Mouse (Mus musculus) forebrain, embryonic 13.5 days (tissue): ENCODE data around the gene Bcl11b. TPM values are rescaled to one million over a fixed set of nuclear protein-coding genes. Genes with fewer than 3 reads are reported as not detected.
A peak's percentile ranks its signal among the peaks of the same experiment; 100 is the strongest.

Source experiments
- ATAC-seq: fragments of 200-750 bp; cut with Nextera tagmentation; 2 replicates; pipeline ENCODE4 v1.8.0; 2017
- H3K27ac ChIP-seq: fragments of 300-500 bp; sonication (generic); 2 replicates; pipeline ENCODE4 v1.5.1; 2015; ENCODE audit warnings: inconsistent platforms, mild to moderate bottlenecking, moderate library complexity
- H3K27me3 ChIP-seq: fragments of 300-500 bp; sonication (generic); 2 replicates; pipeline ENCODE4 v1.6.1; 2015; ENCODE audit warnings: mild to moderate bottlenecking, inconsistent platforms
- H3K36me3 ChIP-seq: fragments of 300-500 bp; sonication (generic); 2 replicates; pipeline ENCODE4 v1.6.1; 2015; ENCODE audit warnings: mild to moderate bottlenecking, inconsistent platforms; ENCODE audit not compliant: poor library complexity, severe bottlenecking
- H3K4me1 ChIP-seq: fragments of 300-500 bp; sonication (generic); 2 replicates; pipeline ENCODE4 v1.6.1; 2015; ENCODE audit warnings: inconsistent platforms
- H3K4me2 ChIP-seq: fragments of 300-500 bp; sonication (generic); 2 replicates; pipeline ENCODE4 v1.6.1; 2015; ENCODE audit warnings: inconsistent platforms, mild to moderate bottlenecking, moderate library complexity
- H3K4me3 ChIP-seq: fragments of 300-500 bp; sonication (generic); 2 replicates; pipeline ENCODE4 v1.5.1; 2015; ENCODE audit warnings: mild to moderate bottlenecking, inconsistent platforms
- H3K9ac ChIP-seq: fragments of 300-500 bp; sonication (generic); 2 replicates; pipeline ENCODE4 v1.6.1; 2015; ENCODE audit warnings: mild to moderate bottlenecking, inconsistent platforms
- H3K9me3 ChIP-seq: fragments of 300-500 bp; sonication (generic); replicated peaks from 2 replicates; pipeline ENCODE4 v1.6.1; 2016; ENCODE audit warnings: inconsistent platforms
- WGBS: fragments of 180-500 bp; shearing (Covaris S2); methylation state at CpG from one replicate; pipeline ENCODE4 v1.1.7; 2015; 5-methylcytosine and 5-hydroxymethylcytosine counted together
- polyA plus RNA-seq: library from polyadenylated mRNA; unstranded; fragments of >200 nt; fragmentation: Nextera tagmentation; extraction: Ambion mirVana; gene quantifications from 2 replicates; pipeline ENCODE4 v1.2.1, GENCODE M21; 2015

Gene Bcl11b
- polyA plus RNA-seq, 1 experiment from 2014 or later, result 61.1 TPM

DNA sequence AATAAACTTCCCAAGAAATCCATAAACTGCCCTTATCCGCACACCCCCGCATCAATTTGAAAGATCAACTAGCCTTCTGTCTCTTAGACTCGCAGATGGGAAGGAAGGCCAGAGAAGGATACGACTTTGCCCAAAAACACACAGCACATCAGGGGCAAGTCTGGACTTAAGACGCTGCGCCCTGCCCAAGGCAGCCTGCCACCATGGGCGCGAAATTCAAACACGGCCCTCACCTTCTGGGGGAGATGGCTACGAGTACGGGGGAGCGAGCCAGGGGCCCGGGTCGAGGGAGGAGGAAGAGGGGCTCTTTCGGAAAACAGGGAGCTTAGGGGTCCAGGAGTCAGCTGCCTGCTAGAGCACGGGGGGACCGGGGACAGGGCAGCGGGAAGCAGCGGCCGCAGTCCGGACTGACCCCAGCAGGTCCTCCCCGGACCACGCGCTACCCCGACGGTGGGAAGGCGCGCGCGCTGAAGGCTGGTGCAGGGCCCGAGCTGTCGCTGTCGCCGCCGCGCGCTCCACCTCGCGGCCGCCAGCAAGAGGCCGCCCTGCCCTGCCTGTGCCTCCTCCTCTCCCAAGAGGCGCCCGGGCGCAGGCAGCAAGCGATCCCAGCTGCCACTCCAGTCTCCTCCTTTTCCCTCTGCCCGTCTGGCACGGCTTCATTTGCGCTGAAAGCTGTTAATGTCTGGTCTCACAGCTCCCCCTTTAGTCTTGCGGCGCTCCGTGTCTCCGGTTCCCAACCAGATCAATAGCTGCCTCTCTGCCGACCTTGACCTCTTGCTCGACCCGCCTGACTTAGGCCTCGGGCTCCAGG, 2.6 kb upstream of the Bcl11b start:
- Histone ChIP-seq H3K4me1 (peaks cover 44% of the 10 kb centered on the region), H3K27me3 (no peaks in the 10 kb centered on the region), H3K9ac (peak overlapping the region; percentile 68), H3K9me3 (no peaks in the 10 kb centered on the region), H3K27ac (peak overlapping the region; percentile 80), H3K4me3 (peak overlapping the region; percentile 40), H3K36me3 (no peaks in the 10 kb centered on the region), H3K4me2 (peak overlapping the region; percentile 79)
- 2% methylated on average over 38 of the region's 56 CpGs for WGBS
- ATAC-seq, result peak; percentile 86

DNA sequence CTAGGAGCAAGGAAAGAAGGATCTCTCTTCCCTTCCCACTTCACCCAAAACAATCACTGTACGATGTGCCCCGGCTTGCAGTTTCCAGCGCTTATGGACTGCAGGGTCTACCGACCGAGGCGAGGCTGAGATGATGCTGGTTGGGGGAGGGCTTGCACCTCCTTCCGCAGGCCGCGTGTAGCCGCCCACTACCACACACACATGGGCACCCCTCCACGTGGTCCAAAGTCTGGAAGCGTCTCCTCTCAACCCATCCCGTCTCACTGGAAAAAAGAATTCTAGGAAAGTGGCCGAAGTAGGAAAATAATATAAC, 2.0 kb upstream of the Bcl11b start:
- Histone ChIP-seq H3K4me1 (peaks cover 49% of the 10 kb centered on the region), H3K27ac (peak overlapping the region; percentile 6; the same call in 1 of the 2 replicates), H3K4me3 (peak overlapping the region; percentile 99), H3K9me3 (no peaks in the 10 kb centered on the region), H3K27me3 (no peaks in the 10 kb centered on the region), H3K36me3 (no peaks in the 10 kb centered on the region), H3K9ac (peak overlapping the region; percentile 68), H3K4me2 (peak overlapping the region; percentile 79)
- 9% methylated on average over 14 of the region's 14 CpGs for WGBS
- no peak for ATAC-seq

DNA sequence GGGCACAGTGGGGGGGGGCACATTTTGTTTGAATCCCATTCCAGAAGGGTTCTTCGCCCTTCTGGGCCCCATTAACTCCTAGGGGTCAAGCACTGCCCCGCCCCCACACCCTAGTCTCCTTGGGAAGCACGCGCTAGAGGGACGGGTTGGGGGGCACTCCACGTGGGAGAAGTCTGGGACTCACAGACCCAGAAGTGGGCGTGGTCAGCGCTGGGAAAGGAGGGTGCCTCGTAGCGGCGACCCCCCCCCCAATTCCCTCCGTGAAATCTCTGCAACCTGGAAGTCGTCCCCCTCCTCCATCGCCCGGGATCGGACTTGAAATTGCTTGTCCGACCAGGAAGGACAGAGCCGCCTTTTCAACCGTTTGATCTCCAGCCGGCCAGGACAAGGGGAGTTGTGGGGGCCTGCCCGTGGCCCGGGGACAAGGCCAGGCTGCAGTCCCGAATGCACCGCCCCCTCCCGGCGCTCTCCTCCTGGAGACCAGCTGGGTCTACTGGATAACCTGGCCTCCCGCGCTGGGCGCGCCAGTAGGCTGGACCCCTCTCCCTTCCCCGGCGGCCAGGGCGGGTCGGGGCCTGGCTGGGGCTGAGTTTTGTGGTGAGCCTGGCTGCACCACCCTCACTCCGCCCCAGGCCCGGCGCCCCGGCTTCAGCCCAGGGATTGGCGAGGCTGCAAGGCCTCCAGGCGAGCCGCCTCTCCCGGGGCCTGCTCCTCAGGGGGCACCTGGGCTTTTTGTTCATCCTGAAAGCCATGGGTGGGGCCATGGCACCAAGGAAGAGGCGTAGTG, 1.5 kb upstream of the Bcl11b start:
- H3K27me3 ChIP-seq, result no peaks in the 10 kb centered on the region
- H3K4me2 ChIP-seq, result peak overlapping the region; percentile 79
- peak overlapping the region; percentile 99 for H3K4me3 ChIP-seq
- H3K9ac ChIP-seq, result peak overlapping the region; percentile 68
- WGBS, result under 1% methylated on average over 42 of the region's 43 CpGs
- peak overlapping the region; percentile 6; the same call in 1 of the 2 replicates for H3K27ac ChIP-seq
- peaks cover 51% of the 10 kb centered on the region for H3K4me1 ChIP-seq
- ATAC-seq, result 0 out of 2 replicates have a peak, but pooled peaks have one; percentile 4
- no peaks in the 10 kb centered on the region for H3K36me3 ChIP-seq
- no peaks in the 10 kb centered on the region for H3K9me3 ChIP-seq

DNA sequence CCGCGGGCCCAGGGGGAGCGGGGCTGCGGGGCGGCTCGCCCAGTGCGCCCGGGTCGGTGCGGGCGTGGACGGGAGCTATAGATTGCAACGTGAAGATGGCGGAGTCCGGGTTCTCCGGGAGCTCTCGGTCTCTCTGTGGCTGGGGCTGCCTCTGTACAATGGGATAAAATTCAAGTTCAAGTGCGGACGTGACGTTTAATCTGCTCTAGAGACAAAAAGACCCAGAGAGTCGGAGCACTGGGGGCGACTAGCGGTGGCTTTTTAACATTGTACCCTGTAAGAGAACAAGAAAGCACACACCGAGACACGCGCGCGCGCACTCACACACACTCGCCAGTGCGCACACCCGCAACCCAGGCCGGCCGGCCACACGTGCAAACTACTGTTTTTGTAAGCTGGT, 526 bp upstream of the Bcl11b start:
- peaks cover 53% of the 10 kb centered on the region for H3K4me1 ChIP-seq
- H3K27me3 ChIP-seq, result no peaks in the 10 kb centered on the region

DNA sequence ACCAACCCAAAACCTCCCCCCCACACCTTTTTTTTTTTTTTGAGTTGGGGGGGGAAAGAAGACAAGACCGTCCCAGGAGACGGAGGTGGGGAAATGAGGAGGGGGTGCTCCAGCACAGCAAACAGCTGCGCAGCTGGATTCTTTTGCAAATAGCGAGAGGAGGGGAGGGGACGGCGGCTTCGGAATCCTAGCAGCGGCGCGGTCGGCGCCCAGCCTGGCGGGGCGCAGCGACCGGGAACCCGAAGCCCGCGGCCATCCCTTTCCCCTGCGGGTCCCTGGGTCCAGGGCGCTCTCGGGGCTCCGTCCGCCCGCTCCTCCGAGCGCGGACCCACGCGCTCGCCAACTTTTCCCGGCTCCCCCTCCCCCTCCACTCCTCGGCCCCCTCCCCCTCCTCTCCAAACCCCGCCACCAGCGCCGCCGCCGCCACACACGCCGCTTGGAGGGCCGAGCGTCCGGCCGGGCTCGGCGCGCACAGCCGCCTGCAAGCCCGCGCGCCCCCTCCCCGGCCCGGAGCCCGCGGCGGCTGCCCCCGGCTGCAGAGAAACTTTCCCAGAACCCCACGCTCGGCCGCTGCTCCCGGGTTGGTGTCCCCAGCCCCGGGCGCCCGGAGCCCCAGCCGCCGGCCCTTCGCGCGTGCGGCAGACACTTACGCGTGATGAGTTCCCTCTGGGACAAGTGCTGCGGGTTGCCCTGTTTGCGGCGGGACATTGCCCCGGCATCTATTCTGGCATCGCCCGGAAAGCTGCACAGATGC, 789 bp downstream of the Bcl11b start:
- H3K4me2 ChIP-seq, result peak overlapping the region; percentile 79
- H3K27ac ChIP-seq, result peak overlapping the region; percentile 99
- H3K4me1 ChIP-seq, result peaks cover 65% of the 10 kb centered on the region
- H3K9ac ChIP-seq, result peak overlapping the region; percentile 100
- H3K4me3 ChIP-seq, result peak overlapping the region; percentile 99
- no peaks in the 10 kb centered on the region for H3K36me3 ChIP-seq
- ATAC-seq, result no peak
- H3K9me3 ChIP-seq, result no peaks in the 10 kb centered on the region
- WGBS, result under 1% methylated on average over 35 of the region's 78 CpGs
- no peaks in the 10 kb centered on the region for H3K27me3 ChIP-seq

More for the DNA sequence above, 526 bp upstream of the Bcl11b start:
- Histone ChIP-seq H3K4me3 (peak overlapping the region; percentile 99), H3K27ac (peak overlapping the region; percentile 99), H3K4me2 (peak overlapping the region; percentile 79), H3K9me3 (no peaks in the 10 kb centered on the region), H3K9ac (peak overlapping the region; percentile 100), H3K36me3 (no peaks in the 10 kb centered on the region)
- WGBS, result under 1% methylated on average over 35 of the region's 35 CpGs
- peak; percentile 76 for ATAC-seq

DNA sequence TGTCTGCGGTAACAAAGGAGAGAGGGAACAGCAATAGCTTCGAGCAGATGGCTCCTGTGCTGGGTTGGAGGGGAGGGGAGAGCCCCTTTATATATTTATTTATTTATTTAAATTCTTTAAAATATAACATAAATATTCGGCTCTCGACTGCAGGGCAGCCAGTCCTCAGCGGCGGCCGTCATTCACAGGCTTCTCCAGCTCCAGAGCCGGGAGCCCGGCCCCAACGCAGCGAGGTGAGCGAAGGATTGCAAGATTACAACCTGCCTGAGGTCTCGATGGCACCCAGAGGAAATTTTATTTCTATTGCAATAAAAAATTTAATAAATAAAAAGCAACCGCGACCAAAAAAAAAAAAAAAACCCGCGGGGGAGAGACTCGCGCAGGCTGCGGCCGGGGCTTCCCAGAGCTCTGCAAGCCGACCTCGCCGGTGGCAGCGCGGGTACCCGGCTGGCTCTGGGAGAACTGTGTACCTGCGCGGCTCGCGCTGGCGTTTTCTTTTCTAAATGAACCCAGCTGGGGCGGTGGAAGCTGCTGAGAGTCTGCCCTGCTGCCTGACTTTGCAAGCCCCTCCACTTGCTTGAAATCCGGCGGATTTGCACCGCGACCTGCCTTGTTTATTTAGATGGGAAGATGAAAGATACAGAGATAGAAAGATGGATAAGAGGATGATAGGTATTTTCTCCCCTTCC, 1.6 kb downstream of the Bcl11b start:
- peak overlapping the region; percentile 99 for H3K4me3 ChIP-seq
- H3K9me3 ChIP-seq, result no peaks in the 10 kb centered on the region
- H3K27ac ChIP-seq, result peak overlapping the region; percentile 99
- ATAC-seq, result no peak
- H3K9ac ChIP-seq, result peak overlapping the region; percentile 100
- 1% methylated on average over 37 of the region's 37 CpGs for WGBS
- H3K36me3 ChIP-seq, result no peaks in the 10 kb centered on the region
- H3K4me2 ChIP-seq, result peak overlapping the region; percentile 79
- H3K27me3 ChIP-seq, result no peaks in the 10 kb centered on the region
- H3K4me1 ChIP-seq, result peaks cover 71% of the 10 kb centered on the region

DNA sequence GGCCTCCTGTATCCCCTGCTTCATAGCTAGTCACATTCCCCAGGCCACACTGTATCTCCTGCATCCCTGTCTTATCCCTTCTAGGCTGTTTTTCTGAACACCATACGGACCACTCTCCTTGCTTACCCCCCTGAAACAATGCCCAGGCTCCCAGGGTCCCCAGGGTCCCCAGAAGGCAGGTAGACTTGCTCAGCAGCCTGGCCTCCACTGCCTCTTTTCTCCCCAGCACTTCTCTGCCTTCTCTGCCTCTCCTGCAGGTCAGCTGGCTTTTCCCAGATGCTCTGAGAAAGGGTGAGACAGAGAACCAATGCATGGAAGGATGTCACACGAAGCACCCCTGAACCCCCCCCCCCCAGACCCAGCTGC, 2.7 kb downstream of the Bcl11b start:
- no peaks in the 10 kb centered on the region for H3K9me3 ChIP-seq
- H3K27ac ChIP-seq, result peak overlapping the region; percentile 99
- H3K36me3 ChIP-seq, result no peaks in the 10 kb centered on the region
- WGBS, result 21% methylated on average over 2 of the region's 2 CpGs
- peak overlapping the region; percentile 79 for H3K4me2 ChIP-seq
- peaks cover 71% of the 10 kb centered on the region for H3K4me1 ChIP-seq
- no peaks in the 10 kb centered on the region for H3K27me3 ChIP-seq
- no peak for ATAC-seq
- peak overlapping the region; percentile 99 for H3K4me3 ChIP-seq
- peak overlapping the region; percentile 100 for H3K9ac ChIP-seq

DNA sequence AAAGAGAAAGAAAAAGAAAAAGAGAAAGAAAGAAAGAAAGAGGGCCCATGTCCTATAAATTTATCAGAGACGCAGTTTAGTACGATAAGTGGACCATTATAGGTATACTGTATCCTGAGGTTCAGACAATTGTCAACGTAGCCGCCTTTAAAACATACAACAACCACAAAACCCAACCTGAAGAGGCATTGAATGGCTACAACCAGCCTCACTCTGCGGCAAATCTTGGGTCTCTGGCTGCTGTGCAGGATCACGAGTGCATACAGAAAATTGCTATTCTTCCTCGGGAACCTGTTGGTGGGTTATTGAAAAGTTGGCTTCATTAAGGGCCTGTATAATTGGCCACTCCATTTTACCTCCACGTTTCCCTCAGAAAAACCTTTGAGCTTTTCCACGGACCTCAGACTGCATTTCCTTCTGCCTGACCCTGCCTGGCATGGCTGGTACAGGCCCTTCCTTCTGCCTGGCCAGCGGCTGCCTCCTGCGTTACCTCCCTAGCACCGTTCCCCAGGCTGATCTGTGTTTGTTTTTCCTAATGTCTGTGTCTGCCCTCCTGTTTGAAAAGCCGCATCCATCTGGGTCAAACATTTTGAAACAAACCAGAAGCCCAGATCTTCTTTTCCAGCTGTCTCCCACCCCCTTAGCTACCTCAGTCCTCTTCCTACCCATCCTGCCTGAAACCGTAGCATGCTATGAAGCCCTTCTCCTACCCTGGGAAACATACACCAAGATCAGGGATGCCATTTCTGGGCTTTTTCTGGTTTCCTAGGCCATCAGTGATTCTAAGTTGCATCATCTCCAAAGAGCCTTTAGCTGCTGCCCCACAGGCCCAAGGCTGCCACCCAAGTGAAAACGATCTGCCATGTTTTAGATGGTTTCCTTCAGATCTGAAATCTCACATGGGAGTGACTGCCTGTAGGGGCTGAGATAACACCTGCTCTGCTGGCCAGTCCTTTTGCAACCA, 3.4 kb downstream of the Bcl11b start:
- peak overlapping the region; percentile 100 for H3K9ac ChIP-seq
- H3K36me3 ChIP-seq, result no peaks in the 10 kb centered on the region
- no peak for ATAC-seq
- H3K4me3 ChIP-seq, result peak overlapping the region; percentile 99
- WGBS, result 55% methylated on average over 15 of the region's 15 CpGs
- H3K4me1 ChIP-seq, result peaks cover 71% of the 10 kb centered on the region
- H3K9me3 ChIP-seq, result no peaks in the 10 kb centered on the region
- peak overlapping the region; percentile 79 for H3K4me2 ChIP-seq
- H3K27ac ChIP-seq, result peak overlapping the region; percentile 99
- no peaks in the 10 kb centered on the region for H3K27me3 ChIP-seq

DNA sequence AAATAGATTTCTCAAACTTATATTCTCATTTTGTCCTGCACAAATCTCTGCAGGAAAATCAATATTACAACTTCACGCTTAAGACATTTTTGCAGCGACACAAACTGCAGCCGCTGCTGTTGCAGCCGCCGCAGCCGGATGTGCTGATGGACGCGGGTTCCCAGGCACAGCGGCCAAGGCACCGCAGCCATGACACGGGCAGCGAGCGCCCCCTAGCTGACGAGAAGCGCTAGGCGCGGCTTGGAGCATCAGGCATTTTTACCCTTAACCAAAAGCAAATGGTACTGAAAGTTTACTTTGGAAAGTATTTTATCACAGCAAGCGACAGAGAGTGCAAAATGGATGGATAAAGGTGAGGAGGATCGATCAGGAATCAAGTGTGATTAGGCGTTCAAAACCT, 4.7 kb downstream of the Bcl11b start:
- Histone ChIP-seq H3K4me2 (peak overlapping the region; percentile 79), H3K27me3 (no peaks in the 10 kb centered on the region), H3K36me3 (no peaks in the 10 kb centered on the region), H3K4me3 (peak overlapping the region; percentile 99), H3K9me3 (no peaks in the 10 kb centered on the region), H3K9ac (peak overlapping the region; percentile 100), H3K27ac (peak overlapping the region; percentile 74), H3K4me1 (peaks cover 74% of the 10 kb centered on the region)
- 1% methylated on average over 20 of the region's 20 CpGs for WGBS
- 0 out of 2 replicates have a peak, but pooled peaks have one; percentile 33 for ATAC-seq

DNA sequence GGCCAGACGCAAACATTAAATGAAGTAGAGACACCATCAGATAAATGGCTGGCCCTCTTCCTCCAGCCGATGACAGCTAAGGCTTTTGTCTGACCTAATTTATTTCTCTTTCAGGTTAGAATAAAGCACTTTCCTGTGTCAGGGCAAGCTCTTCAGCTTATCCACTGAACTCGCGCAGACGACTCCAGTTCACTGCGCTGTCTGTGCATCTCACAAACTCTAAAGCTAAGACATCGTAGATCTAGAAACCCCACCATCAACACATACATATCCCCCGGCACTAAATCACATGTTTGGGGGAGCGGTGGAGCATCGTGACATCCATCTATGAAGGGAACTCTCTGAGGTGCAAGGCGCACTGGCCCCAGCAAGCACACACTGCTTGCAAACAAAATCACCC, 5.5 kb downstream of the Bcl11b start:
- Histone ChIP-seq H3K4me1 (peaks cover 83% of the 10 kb centered on the region), H3K4me2 (peak overlapping the region; percentile 79), H3K4me3 (peak overlapping the region; percentile 99), H3K9ac (peak overlapping the region; percentile 100), H3K36me3 (no peaks in the 10 kb centered on the region), H3K27ac (peak overlapping the region; percentile 73), H3K27me3 (no peaks in the 10 kb centered on the region), H3K9me3 (no peaks in the 10 kb centered on the region)
- 47% methylated on average over 11 of the region's 11 CpGs for WGBS
- no peak for ATAC-seq
